Mouse (Mus musculus) natural killer cell, adult 2 months (primary cell): ENCODE data around the gene Dmrtc2.

Experiments used
- DNase-seq, 2 experiments: peaks; one replicate each; pipeline ENCODE4 v3.0.0; 2022; ENCODE audit warnings: low spot score in 2 of 2

Dmrtc2 gene

GRCm38 (mm10) chr7:24902264-24902629 lies 32.4 kb downstream of the Dmrtc2 start:
- DNase-seq, result no peak

GRCm38 (mm10) chr7:24902630-24903443 lies 33.0 kb downstream of the Dmrtc2 start, which contains the start of gene Arhgef1:
TSS of gene Arhgef1 (plus strand) at chr7:24902912.
- DNase-seq, result peak; percentile 51 to 65

GRCm38 (mm10) chr7:24903444-24903825 lies 33.6 kb downstream of the Dmrtc2 start:
- peak in 1 of 2 experiments; percentile 15 for DNase-seq

GRCm38 (mm10) chr7:24904070-24904483 lies 34.2 kb downstream of the Dmrtc2 start:
- peak; percentile 98 for DNase-seq

- peak; percentile 73 to 81 for DNase-seq
These were observed 35.1 kb downstream of the Dmrtc2 start for GRCm38 (mm10) chr7:24904936-24905335.

GRCm38 (mm10) chr7:24906551-24906950 lies 36.7 kb downstream of the Dmrtc2 start:
- DNase-seq, result no peak

- peak; percentile 81 to 82 for DNase-seq
These were observed 37.4 kb downstream of the Dmrtc2 start for GRCm38 (mm10) chr7:24907211-24907748.

- DNase-seq, result no peak
These were observed 42.6 kb downstream of the Dmrtc2 start for GRCm38 (mm10) chr7:24912480-24912879.

GRCm38 (mm10) chr7:24918763-24919323 lies 49.0 kb downstream of the Dmrtc2 start:
- DNase-seq, result no peak

- DNase-seq, result no peak
These were observed 49.9 kb downstream of the Dmrtc2 start for GRCm38 (mm10) chr7:24919728-24920127.
